9 mouse cellular contexts compared by ENCODE assay signal in the genomic region with DNA sequence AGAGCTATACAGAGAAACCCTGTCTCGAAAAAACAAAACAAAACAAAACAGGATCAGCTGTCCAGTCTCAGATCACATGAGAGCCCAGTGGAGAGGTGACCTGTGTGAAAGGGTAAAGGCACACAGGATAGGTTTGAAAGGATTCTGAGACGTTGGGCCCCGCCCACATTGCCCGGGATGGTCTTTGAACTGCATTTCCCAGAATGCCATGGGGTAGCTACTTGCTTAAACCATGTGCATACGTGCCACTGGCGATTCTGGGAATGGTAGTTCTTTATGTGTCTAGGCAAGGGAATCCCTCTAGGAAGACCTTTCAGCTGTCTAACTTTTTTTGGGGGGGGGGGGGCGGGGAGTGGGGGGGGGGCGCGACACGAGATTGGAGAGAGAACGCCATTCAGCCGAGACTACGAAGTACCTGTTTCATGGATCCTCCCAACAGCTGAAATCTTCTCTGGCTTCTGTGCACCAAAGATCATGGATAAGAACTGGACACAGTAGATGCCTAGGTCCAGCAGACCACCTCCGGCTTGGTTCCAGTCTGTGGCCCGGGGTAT. TPM values are rescaled to one million over a fixed set of nuclear protein-coding genes. Genes with fewer than 3 reads are reported as not detected.
DNase-seq lines count a peak whose midpoint lies in the region; ATAC-seq lines count a peak whose summit lies in the region.
"Had no signal": no experiment of that assay in that cellular context is flagged by ENCODE, and none has a peak within 500 bp of the region (broad histone marks: within the 10 kb centered on the region; RNA-seq: fewer than 3 reads in every experiment).

TSS of gene Tulp2 (plus strand) at position 504 of the 554 bp plus-strand sequence.

- no peaks in the 10 kb centered on the region for H3K36me3 ChIP-seq in embryonic facial prominence, embryonic 12.5 days
- H3K36me3 ChIP-seq in hindbrain, embryonic 10.5 days = peaks cover 20% of the 10 kb centered on the region
- H3K36me3 ChIP-seq: embryonic facial prominence, embryonic 13.5 days had no signal

- H3K4me2 ChIP-seq in embryonic facial prominence, embryonic 12.5 days (replicated peaks) = no peak within 1 kb of the TSS
- H3K4me2 ChIP-seq: embryonic facial prominence, embryonic 13.5 days had no signal

- no peaks in the 10 kb centered on the region for H3K27me3 ChIP-seq in embryonic facial prominence, embryonic 12.5 days
- no peaks in the 10 kb centered on the region for H3K27me3 ChIP-seq in hindbrain, embryonic 10.5 days (ENCODE audit: insufficient read depth, poor library complexity, severe bottlenecking)
- H3K27me3 ChIP-seq: embryonic facial prominence, embryonic 13.5 days had no signal

- H3K9ac ChIP-seq in embryonic facial prominence, embryonic 12.5 days = no peak within 1 kb of the TSS
- H3K9ac ChIP-seq: embryonic facial prominence, embryonic 13.5 days had no signal

- H3K27ac ChIP-seq in embryonic facial prominence, embryonic 12.5 days = no peak within 1 kb of the TSS
- H3K27ac ChIP-seq in hindbrain, embryonic 10.5 days = no peak within 1 kb of the TSS
- H3K27ac ChIP-seq: embryonic facial prominence, embryonic 13.5 days had no signal

- H3K9me3 ChIP-seq in embryonic facial prominence, embryonic 12.5 days = no peaks in the 10 kb centered on the region
- H3K9me3 ChIP-seq in hindbrain, embryonic 10.5 days = no peaks in the 10 kb centered on the region
- H3K9me3 ChIP-seq: embryonic facial prominence, embryonic 13.5 days had no signal

- no peaks in the 10 kb centered on the region for H3K4me1 ChIP-seq in embryonic facial prominence, embryonic 12.5 days
- H3K4me1 ChIP-seq in hindbrain, embryonic 10.5 days (replicated peaks) = 0 out of 2 replicates have a peak, but pooled peaks cover under 1% of the 10 kb centered on the region
- H3K4me1 ChIP-seq: embryonic facial prominence, embryonic 13.5 days had no signal

- WGBS in embryonic facial prominence, embryonic 12.5 days = 55% methylated on average over 13 of the region's 15 CpGs
- 49% methylated on average over 15 of the region's 15 CpGs for WGBS in hindbrain, embryonic 10.5 days

- H3K4me3 ChIP-seq in embryonic facial prominence, embryonic 12.5 days = no peak within 1 kb of the TSS
- no peak within 1 kb of the TSS for H3K4me3 ChIP-seq in hindbrain, embryonic 10.5 days
- H3K4me3 ChIP-seq: embryonic facial prominence, embryonic 13.5 days had no signal

- peak; percentile 71 for DNase-seq in 3T3-L1 (ENCODE audit: low read depth, low spot score)
- DNase-seq in ES-CJ7 (ENCODE audit: low read depth, low spot score) = peak; percentile 90
- DNase-seq in hindbrain, embryonic 10.5 days (ENCODE audit: low spot score) = peak; percentile 42
- peak; percentile 66 to 70 for DNase-seq in layer of hippocampus, adult 8-10 months (ENCODE audit: low spot score in 2 of 2)
- peak; percentile 84 for DNase-seq in lung, postnatal 10 days
- DNase-seq in retina, postnatal 1 day = peak; percentile 77
- no peak for DNase-seq in urinary bladder, postnatal 25 days (ENCODE audit: low spot score)

- ATAC-seq in embryonic facial prominence, embryonic 12.5 days (ENCODE audit: insufficient number of reproducible peaks, insufficient read depth, low FRiP score, low TSS enrichment) = peak; percentile 48; the same call in 1 of the 2 replicates

RNA-seq across cellular contexts. Expression of gene Tulp2, which starts in this region (rescaled TPM):
- polyA plus RNA-seq in embryonic facial prominence, embryonic 12.5 days (2016; fragmentation: Nextera tagmentation; extraction: Ambion mirVana) = 0.92 and 1.2 TPM in 2 replicates
- 0.47 and 1.2 TPM in 2 replicates for polyA plus RNA-seq in hindbrain, embryonic 10.5 days (2016; fragmentation: Nextera tagmentation; extraction: Ambion mirVana)
- not detected for total RNA-seq in layer of hippocampus, adult 8-10 months (2022)

Comparison
In these comparisons a context has a peak if more than half of its experiments do, and no peak if none do; other contexts are left out.
1. Peak in DNase-seq in layer of hippocampus, adult 8-10 months; RNA of the gene not detected or under 1 TPM.